ENCODE assay signal across 7 mouse cellular contexts in genomic region chr5:34288154-34288716, GRCm38 (mm10). TPM values are rescaled to one million over a fixed set of nuclear protein-coding genes. Genes with fewer than 3 reads are reported as not detected.
A peak's percentile ranks its signal among the peaks of the same experiment; 100 is the strongest.
DNase-seq lines count a peak whose midpoint lies in the region; ATAC-seq and TF ChIP-seq lines count a peak whose summit lies in the region.

Gene Zfyve28 (minus strand): TSS chr5:34288449.
Gene Cfap99 (plus strand): TSS chr5:34288600.

- peak within 1 kb of the TSS; percentile 26; the same call in 1 of the 2 replicates for H3K9ac ChIP-seq in embryonic facial prominence, embryonic 15.5 days
- peak within 1 kb of the TSS; percentile 72 for H3K9ac ChIP-seq in heart, embryonic 13.5 days
- H3K9ac ChIP-seq in kidney, postnatal 0 days (ENCODE audit: low read depth, low read length): 0 out of 2 replicates have a peak within 1 kb of the TSS, but pooled peaks have one; percentile 27
- H3K9ac ChIP-seq in liver, adult 2 months (ENCODE audit: low read depth, low read length): no peak within 1 kb of the TSS
- no peak within 1 kb of the TSS for H3K9ac ChIP-seq in stomach, postnatal 0 days (ENCODE audit: low read length)

- H3K27me3 ChIP-seq in embryonic facial prominence, embryonic 15.5 days: peaks cover 59% of the 10 kb centered on the region
- peaks cover 88% of the 10 kb centered on the region for H3K27me3 ChIP-seq in heart, embryonic 13.5 days (replicated peaks)
- H3K27me3 ChIP-seq in kidney, postnatal 0 days (ENCODE audit: insufficient read depth, low read length): peaks cover 33% of the 10 kb centered on the region
- H3K27me3 ChIP-seq in liver, adult 2 months (ENCODE audit: control insufficient read depth, insufficient read depth, low read length): peaks cover 18% of the 10 kb centered on the region
- peaks cover 4% of the 10 kb centered on the region for H3K27me3 ChIP-seq in stomach, postnatal 0 days (ENCODE audit: control insufficient read depth, insufficient read depth, low read length)

- no peak for TF ChIP-seq EP300 in stomach, postnatal 0 days (optimal IDR thresholded peaks at IDR 0.05)

- H3K4me2 ChIP-seq in embryonic facial prominence, embryonic 15.5 days (replicated peaks): peak within 1 kb of the TSS; percentile 99
- peak within 1 kb of the TSS; percentile 98 for H3K4me2 ChIP-seq in heart, embryonic 13.5 days
- peak within 1 kb of the TSS; percentile 87 for H3K4me2 ChIP-seq in kidney, postnatal 0 days (ENCODE audit: low read length)
- peak within 1 kb of the TSS; percentile 80 for H3K4me2 ChIP-seq in stomach, postnatal 0 days (replicated peaks; ENCODE audit: low read depth)

- peaks cover 22% of the 10 kb centered on the region for H3K4me1 ChIP-seq in embryonic facial prominence, embryonic 15.5 days
- H3K4me1 ChIP-seq in heart, embryonic 13.5 days: peaks cover 25% of the 10 kb centered on the region
- H3K4me1 ChIP-seq in kidney, postnatal 0 days (replicated peaks; ENCODE audit: insufficient read depth, low read length): peaks cover 10% of the 10 kb centered on the region
- H3K4me1 ChIP-seq in liver, adult 2 months (ENCODE audit: control insufficient read depth, insufficient read depth, low read length): no peaks in the 10 kb centered on the region
- H3K4me1 ChIP-seq in stomach, postnatal 0 days (replicated peaks; ENCODE audit: control insufficient read depth, insufficient read depth): 0 out of 2 replicates have a peak, but pooled peaks cover 4% of the 10 kb centered on the region

- peak; percentile 99 for DNase-seq in brain, adult 2 months (ENCODE audit: low read depth, low spot score)
- peak; percentile 61 for DNase-seq in kidney, postnatal 0 days (ENCODE audit: low spot score)
- DNase-seq in liver, adult 2 months (ENCODE audit: extremely low read depth, low read depth, low spot score): no peak
- peak; percentile 41 to 56 for DNase-seq in natural killer cell, adult 2 months (ENCODE audit: low spot score in 2 of 2)
- peak; percentile 70 for DNase-seq in stomach, postnatal 0 days (ENCODE audit: low spot score)

- H3K9me3 ChIP-seq in embryonic facial prominence, embryonic 15.5 days (replicated peaks): no peaks in the 10 kb centered on the region
- H3K9me3 ChIP-seq in heart, embryonic 13.5 days: no peaks in the 10 kb centered on the region
- no peaks in the 10 kb centered on the region for H3K9me3 ChIP-seq in kidney, postnatal 0 days (replicated peaks; ENCODE audit: low read length)
- no peaks in the 10 kb centered on the region for H3K9me3 ChIP-seq in stomach, postnatal 0 days (ENCODE audit: control insufficient read depth, low read length)

- WGBS in embryonic facial prominence, embryonic 15.5 days: under 1% methylated on average over 66 of the region's 83 CpGs
- WGBS in heart, embryonic 13.5 days: under 1% methylated on average over 69 of the region's 83 CpGs
- WGBS in kidney, postnatal 0 days: under 1% methylated on average over 72 of the region's 83 CpGs
- under 1% methylated on average over 80 of the region's 83 CpGs for WGBS in liver, adult 2 months
- WGBS in stomach, postnatal 0 days: under 1% methylated on average over 78 of the region's 83 CpGs

- peak; percentile 92 for ATAC-seq in embryonic facial prominence, embryonic 15.5 days (ENCODE audit: insufficient number of reproducible peaks, low FRiP score, low TSS enrichment, low read depth)
- ATAC-seq in heart, embryonic 13.5 days (ENCODE audit: extremely low read depth, insufficient number of reproducible peaks, low FRiP score, low TSS enrichment): peak; percentile 75
- ATAC-seq in kidney, postnatal 0 days (replicated peaks; ENCODE audit: low FRiP score, low read depth): peak; percentile 86
- ATAC-seq in stomach, postnatal 0 days (ENCODE audit: low FRiP score, low TSS enrichment): peak; percentile 90

- no peak for TF ChIP-seq POLR2A in liver, adult 2 months (IDR thresholded peaks at IDR 0.05; ENCODE audit: extremely low read depth, insufficient read depth, low read length)

- TF ChIP-seq CTCF in kidney, postnatal 0 days (IDR thresholded peaks at IDR 0.05; ENCODE audit: low read depth): no peak
- no peak for TF ChIP-seq CTCF in liver, adult 2 months (IDR thresholded peaks at IDR 0.05; ENCODE audit: low read depth, low read length)
- no peak for TF ChIP-seq CTCF in stomach, postnatal 0 days (IDR thresholded peaks at IDR 0.05; ENCODE audit: low read depth)

- H3K36me3 ChIP-seq in embryonic facial prominence, embryonic 15.5 days: no peaks in the 10 kb centered on the region
- no peaks in the 10 kb centered on the region for H3K36me3 ChIP-seq in heart, embryonic 13.5 days
- no peaks in the 10 kb centered on the region for H3K36me3 ChIP-seq in kidney, postnatal 0 days (ENCODE audit: insufficient read depth, low read length)
- no peaks in the 10 kb centered on the region for H3K36me3 ChIP-seq in liver, adult 2 months (ENCODE audit: control insufficient read depth, insufficient read depth, low read length)
- no peaks in the 10 kb centered on the region for H3K36me3 ChIP-seq in stomach, postnatal 0 days (ENCODE audit: control insufficient read depth, insufficient read depth, low read length)

- peak within 1 kb of the TSS; percentile 65 for H3K4me3 ChIP-seq in embryonic facial prominence, embryonic 15.5 days (replicated peaks)
- H3K4me3 ChIP-seq in heart, embryonic 13.5 days: peak within 1 kb of the TSS; percentile 74
- H3K4me3 ChIP-seq in kidney, postnatal 0 days (replicated peaks; ENCODE audit: low read depth, low read length): peak within 1 kb of the TSS; percentile 53
- peak within 1 kb of the TSS; percentile 45; the same call in 1 of the 2 replicates for H3K4me3 ChIP-seq in liver, adult 2 months (ENCODE audit: insufficient read depth, low read depth, low read length)
- peak within 1 kb of the TSS; percentile 52 for H3K4me3 ChIP-seq in stomach, postnatal 0 days (ENCODE audit: low read depth, low read length)

- no peak within 1 kb of the TSS for H3K27ac ChIP-seq in embryonic facial prominence, embryonic 15.5 days (replicated peaks)
- no peak within 1 kb of the TSS for H3K27ac ChIP-seq in heart, embryonic 13.5 days (replicated peaks)
- no peak within 1 kb of the TSS for H3K27ac ChIP-seq in kidney, postnatal 0 days
- H3K27ac ChIP-seq in liver, adult 2 months (replicated peaks; ENCODE audit: insufficient read depth, low read depth, low read length): no peak within 1 kb of the TSS
- H3K27ac ChIP-seq in stomach, postnatal 0 days (replicated peaks): no peak within 1 kb of the TSS

- no peaks in the 10 kb centered on the region for H3K79me2 ChIP-seq in liver, adult 2 months (ENCODE audit: control insufficient read depth, insufficient read depth, low read length)

RNA-seq across cellular contexts. Expression of gene Zfyve28, which starts in this region (rescaled TPM):
- 0.84 and 1.2 TPM in 2 replicates for polyA plus RNA-seq in embryonic facial prominence, embryonic 15.5 days (2015; fragmentation: Nextera tagmentation; extraction: Ambion mirVana)
- 0.07 and 0.19 TPM in 2 replicates for polyA plus RNA-seq in heart, embryonic 13.5 days (2015; fragmentation: Nextera tagmentation; extraction: Ambion mirVana)
- 0.08 and 0.14 TPM in 2 replicates for polyA plus RNA-seq in kidney, postnatal 0 days (2015; fragmentation: Nextera tagmentation; extraction: Ambion mirVana)
- total RNA-seq in liver, adult 2 months (2014; rRNA removed): 0.07 TPM in 1 of 2 replicates, not detected in the other
- 0.15 TPM in 1 of 2 replicates, not detected in the other for polyA plus RNA-seq in liver, adult 2 months (2012; rRNA removed)
- polyA plus RNA-seq in stomach, postnatal 0 days (2015; fragmentation: Nextera tagmentation; extraction: Ambion mirVana): 0.27 and 0.29 TPM in 2 replicates

RNA-seq across cellular contexts. Expression of gene Cfap99, which starts in this region (rescaled TPM):
- polyA plus RNA-seq in embryonic facial prominence, embryonic 15.5 days (2015; fragmentation: Nextera tagmentation; extraction: Ambion mirVana): 0.35 and 0.88 TPM in 2 replicates
- polyA plus RNA-seq in heart, embryonic 13.5 days (2015; fragmentation: Nextera tagmentation; extraction: Ambion mirVana): not detected in 2 replicates
- polyA plus RNA-seq in kidney, postnatal 0 days (2015; fragmentation: Nextera tagmentation; extraction: Ambion mirVana): not detected in 2 replicates
- total RNA-seq in liver, adult 2 months (2014; rRNA removed): not detected in 2 replicates
- polyA plus RNA-seq in liver, adult 2 months (2012; rRNA removed): not detected in 2 replicates
- polyA plus RNA-seq in stomach, postnatal 0 days (2015; fragmentation: Nextera tagmentation; extraction: Ambion mirVana): 0.04 TPM in 1 of 2 replicates, not detected in the other

Comparison
In these comparisons a context has a peak if more than half of its experiments do, and no peak if none do; other contexts are left out.
1. Peak in ATAC-seq, H3K4me3 ChIP-seq, H3K9ac ChIP-seq and H3K4me2 ChIP-seq in heart, embryonic 13.5 days; RNA of the genes that start here not detected or under 1 TPM.
2. Peak in DNase-seq, ATAC-seq, H3K4me3 ChIP-seq, H3K9ac ChIP-seq and H3K4me2 ChIP-seq in kidney, postnatal 0 days; RNA of the genes that start here not detected or under 1 TPM.
3. Peak in DNase-seq, ATAC-seq, H3K4me3 ChIP-seq and H3K4me2 ChIP-seq in stomach, postnatal 0 days; RNA of the genes that start here not detected or under 1 TPM.